Mouse (Mus musculus) brain, embryonic 14.5 days (tissue): ENCODE measurements around the gene Slc1a1.

Source experiments
- CTCF ChIP-seq: fragments of 200-500 bp; IDR thresholded peaks from 2 replicates; pipeline ENCODE4 v1.5.1; 2012; ENCODE audit warnings: inconsistent platforms, mild to moderate bottlenecking, moderate library complexity, borderline replicate concordance; ENCODE audit not compliant: insufficient read depth, insufficient read length; ENCODE audit errors: extremely low read depth
- POLR2A ChIP-seq: fragments of 200-500 bp; IDR thresholded peaks from 2 replicates; pipeline ENCODE4 v1.6.1; 2012; ENCODE audit warnings: mild to moderate bottlenecking, inconsistent platforms, borderline replicate concordance; ENCODE audit not compliant: poor library complexity, insufficient read depth, insufficient read length, severe bottlenecking; ENCODE audit errors: extremely low read depth

DNA sequence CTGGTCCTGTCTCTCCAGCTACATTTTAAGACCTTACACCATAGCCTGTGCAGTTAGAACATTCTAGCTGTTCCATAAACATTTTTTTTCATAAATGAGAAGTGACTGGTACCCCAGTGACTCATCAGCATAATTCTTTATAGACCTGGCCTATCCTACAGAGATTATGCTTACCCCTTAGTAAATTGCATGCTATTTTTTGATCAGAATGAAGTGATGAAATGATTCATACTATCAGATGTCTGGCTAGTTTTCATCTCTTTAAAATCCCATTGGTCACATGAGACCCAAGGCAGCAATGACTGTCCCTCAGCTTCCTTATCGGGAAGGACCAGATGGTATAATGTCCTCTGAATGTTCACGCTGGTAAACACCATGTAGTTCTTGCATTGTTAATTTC, 65.9 kb downstream of the Slc1a1 start:
- no peak for TF ChIP-seq CTCF
- TF ChIP-seq POLR2A = no peak
